Mouse (Mus musculus) heart, adult 2 months (tissue): ENCODE results near the gene Sdhaf3. TPM values are rescaled to one million over a fixed set of nuclear protein-coding genes. Genes with fewer than 3 reads are reported as not detected.

Source experiments
- DNase-seq, 2 experiments: peaks; one replicate each; pipeline ENCODE4 v3.0.0; 2021
- H3K27ac ChIP-seq: fragments of 200-600 bp; 2 replicates; pipeline ENCODE4 v1.8.1; 2022
- H3K27me3 ChIP-seq: fragments of 200-500 bp; 2 replicates; pipeline ENCODE4 v1.6.1; 2012; ENCODE audit warnings: mild to moderate bottlenecking, low read length, inconsistent platforms, mixed read lengths; ENCODE audit not compliant: control insufficient read depth, insufficient read depth
- H3K36me3 ChIP-seq: fragments of 200-500 bp; 2 replicates; pipeline ENCODE4 v1.6.1; 2012; ENCODE audit warnings: low read length, inconsistent platforms; ENCODE audit not compliant: control insufficient read depth, insufficient read depth
- H3K4me1 ChIP-seq: fragments of 200-500 bp; 2 replicates; pipeline ENCODE4 v1.6.1; 2011; ENCODE audit warnings: low read length; ENCODE audit not compliant: control insufficient read depth, insufficient read depth
- H3K4me3 ChIP-seq: fragments of 200-600 bp; 2 replicates; pipeline ENCODE4 v1.8.1; 2022
- H3K79me2 ChIP-seq: fragments of 200-500 bp; replicated peaks from 2 replicates; pipeline ENCODE4 v1.6.1; 2012; ENCODE audit warnings: mild to moderate bottlenecking, inconsistent platforms, low read length, moderate library complexity, mixed read lengths; ENCODE audit not compliant: control insufficient read depth, insufficient read depth
- H3K9ac ChIP-seq: fragments of 200-500 bp; 2 replicates; pipeline ENCODE4 v1.6.1; 2012; ENCODE audit warnings: low read depth, mild to moderate bottlenecking, control low read depth, inconsistent platforms, low read length, mixed read lengths
- CTCF ChIP-seq: fragments of 200-600 bp; IDR thresholded peaks from 2 replicates; pipeline ENCODE4 v1.8.1; 2022; ENCODE audit warnings: antibody characterized with exemption, mild to moderate bottlenecking, moderate library complexity
- EP300 ChIP-seq: fragments of 200-500 bp; IDR thresholded peaks from 2 replicates; pipeline ENCODE4 v1.6.1; 2011; ENCODE audit warnings: low read depth, low read length, control low read depth; ENCODE audit not compliant: insufficient read depth
- POLR2A ChIP-seq: fragments of 200-500 bp; IDR thresholded peaks from 2 replicates; pipeline ENCODE4 v1.6.1; 2011; ENCODE audit warnings: mild to moderate bottlenecking, low read depth, low read length, control low read depth; ENCODE audit not compliant: insufficient read depth
- WGBS: fragments of 180-500 bp; shearing (Covaris S2); methylation state at CpG from one replicate; pipeline ENCODE4 v1.1.7; 2018; 5-methylcytosine and 5-hydroxymethylcytosine counted together
- intact Hi-C: fragments of 180-260 bp; cut with DNase I; formaldehyde crosslinking; loops from one replicate; pipeline ENCODE4 v1.15.1; 2025
- polyA plus RNA-seq: library from polyadenylated mRNA; depleted of rRNA; stranded (reverse); fragments of >200 nt; gene quantifications from 2 replicates; pipeline ENCODE4 v1.2.3, GENCODE M21; 2012; rRNA removed
- total RNA-seq, 2 experiments: library from RNA; stranded (reverse); gene quantifications; 2 replicates each; pipeline ENCODE4 v1.2.3; 2021

The Sdhaf3 gene
- total and polyA plus RNA-seq, 3 experiments, result 1.1 to 4.5 (median 4.3) TPM

DNA sequence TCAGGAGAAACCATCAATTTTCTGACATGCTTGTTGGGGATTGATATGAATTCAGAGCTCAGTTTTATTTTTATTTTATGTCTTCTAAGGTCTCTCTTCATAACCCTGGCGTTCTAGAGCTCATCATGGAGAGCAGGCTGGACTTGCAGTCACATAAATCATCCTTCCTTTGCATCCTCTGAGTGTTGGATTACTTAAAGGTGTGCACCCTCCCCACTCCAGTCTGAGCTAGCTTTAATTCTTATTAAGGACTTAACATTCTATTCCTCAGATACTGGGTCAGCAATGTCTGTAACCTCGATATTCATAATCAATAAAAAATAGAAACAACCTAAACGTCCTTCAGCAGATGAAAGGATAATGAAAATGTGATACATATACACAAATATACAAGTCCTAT, 126.2 kb downstream of the Sdhaf3 start:
- no peaks in the 10 kb centered on the region for H3K4me1 ChIP-seq
- H3K4me3 ChIP-seq, result no peak overlapping the region
- WGBS, result 58% methylated on average over 3 of the region's 3 CpGs
- no peak for DNase-seq
- H3K36me3 ChIP-seq, result no peaks in the 10 kb centered on the region
- no peak overlapping the region for H3K9ac ChIP-seq
- no peaks in the 10 kb centered on the region for H3K79me2 ChIP-seq
- intact Hi-C loops, result no loop called here
- no peaks in the 10 kb centered on the region for H3K27me3 ChIP-seq
- no peak overlapping the region for H3K27ac ChIP-seq
- TF ChIP-seq EP300 (no peak), POLR2A (no peak), CTCF (no peak)

DNA sequence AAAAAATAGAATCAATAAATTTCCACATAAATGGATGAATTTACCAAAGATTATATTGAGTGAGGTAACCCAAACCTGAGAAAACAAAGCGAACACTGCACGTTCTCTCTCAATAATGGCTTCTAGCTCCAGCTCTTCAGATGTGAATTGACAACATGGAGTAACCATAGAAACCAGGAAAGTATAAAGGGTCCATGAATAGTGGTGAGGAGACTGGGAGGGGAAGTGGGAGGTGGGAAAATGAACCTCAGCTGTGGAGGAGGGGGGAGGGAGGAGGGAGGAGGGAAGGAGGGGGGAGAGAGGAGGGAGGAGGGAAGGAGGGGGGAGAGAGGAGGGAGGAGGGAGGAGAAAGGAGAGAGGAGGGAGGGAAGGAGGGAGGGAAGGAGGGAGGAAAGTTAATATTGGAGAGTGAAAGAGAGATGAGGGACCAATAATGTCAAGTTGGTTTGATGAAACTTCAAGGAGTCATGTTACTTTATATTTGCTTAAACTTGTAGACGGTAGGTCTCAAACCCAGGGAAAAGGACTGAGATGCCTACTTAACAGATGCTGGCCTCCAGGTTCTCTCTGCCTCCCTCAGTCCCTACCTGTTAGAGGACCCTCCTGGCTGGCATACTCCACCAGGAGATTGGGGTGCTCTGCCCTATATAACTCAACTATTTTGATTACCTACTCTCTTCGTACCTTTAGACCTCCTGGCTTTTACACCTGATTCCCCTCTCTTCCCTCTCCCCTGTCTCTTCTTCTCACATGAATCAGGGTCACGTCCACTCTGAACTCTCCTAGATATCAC, 126.9 kb downstream of the Sdhaf3 start:
- H3K79me2 ChIP-seq, result no peaks in the 10 kb centered on the region
- H3K4me3 ChIP-seq, result no peak overlapping the region
- H3K4me1 ChIP-seq, result no peaks in the 10 kb centered on the region
- intact Hi-C loops, result no loop called here
- no peak overlapping the region for H3K9ac ChIP-seq
- no peak overlapping the region for H3K27ac ChIP-seq
- H3K36me3 ChIP-seq, result no peaks in the 10 kb centered on the region
- DNase-seq, result no peak
- H3K27me3 ChIP-seq, result no peaks in the 10 kb centered on the region
- TF ChIP-seq CTCF (no peak), EP300 (no peak), POLR2A (no peak)
- WGBS, result 79% methylated on average over 5 of the region's 5 CpGs

DNA sequence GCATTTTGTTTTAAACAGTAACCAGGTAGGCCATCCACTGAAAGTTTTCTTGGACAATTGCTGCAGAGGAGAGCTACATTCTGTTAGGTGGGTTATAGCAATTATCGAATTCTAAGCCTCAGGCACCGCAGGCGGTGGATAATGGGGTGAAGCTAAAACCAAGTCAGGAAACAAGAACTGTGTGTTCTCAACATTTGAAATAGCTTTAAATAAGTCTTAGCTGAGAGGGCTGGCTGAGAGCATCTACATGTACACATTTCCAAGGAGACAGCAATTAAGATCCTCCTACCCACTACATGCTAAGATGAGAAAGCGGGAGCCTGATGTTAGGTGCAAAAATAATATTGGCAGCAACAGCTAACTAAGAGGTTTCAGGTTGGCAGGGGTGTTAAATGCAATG, 127.9 kb downstream of the Sdhaf3 start:
- WGBS, result 90% methylated on average over 4 of the region's 4 CpGs
- H3K27ac ChIP-seq, result no peak overlapping the region
- intact Hi-C loops, result no loop called here
- H3K36me3 ChIP-seq, result no peaks in the 10 kb centered on the region
- TF ChIP-seq POLR2A (no peak), CTCF (no peak), EP300 (no peak)
- no peaks in the 10 kb centered on the region for H3K27me3 ChIP-seq
- H3K4me3 ChIP-seq, result no peak overlapping the region
- H3K4me1 ChIP-seq, result no peaks in the 10 kb centered on the region
- no peak overlapping the region for H3K9ac ChIP-seq
- no peak for DNase-seq
- H3K79me2 ChIP-seq, result no peaks in the 10 kb centered on the region

DNA sequence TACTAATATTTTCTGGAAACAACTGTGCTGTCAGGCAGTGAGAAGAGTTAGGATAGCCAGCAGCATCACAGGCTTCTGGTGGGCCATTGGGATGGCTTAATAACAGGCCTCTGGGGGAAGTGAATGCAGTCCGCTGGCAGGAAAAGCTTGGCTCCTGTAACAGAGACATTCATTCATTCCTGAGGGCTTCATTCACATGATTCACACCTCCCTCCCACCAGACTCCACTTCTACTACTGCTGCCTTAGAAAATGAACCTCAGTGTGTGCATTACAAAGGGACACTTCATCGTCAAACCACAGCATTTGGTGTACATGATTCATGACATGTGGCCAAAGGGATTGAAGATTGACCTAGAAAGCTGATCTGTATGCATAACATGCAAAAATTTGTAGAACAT, 128.6 kb downstream of the Sdhaf3 start:
- no peak overlapping the region for H3K4me3 ChIP-seq
- no peak overlapping the region for H3K9ac ChIP-seq
- no peaks in the 10 kb centered on the region for H3K79me2 ChIP-seq
- WGBS, result 77% methylated on average over 2 of the region's 2 CpGs
- intact Hi-C loops, result no loop called here
- H3K4me1 ChIP-seq, result no peaks in the 10 kb centered on the region
- no peak for DNase-seq
- H3K27me3 ChIP-seq, result no peaks in the 10 kb centered on the region
- H3K27ac ChIP-seq, result no peak overlapping the region
- no peak for TF ChIP-seq POLR2A
- TF ChIP-seq EP300, result no peak
- no peak for TF ChIP-seq CTCF
- H3K36me3 ChIP-seq, result no peaks in the 10 kb centered on the region

DNA sequence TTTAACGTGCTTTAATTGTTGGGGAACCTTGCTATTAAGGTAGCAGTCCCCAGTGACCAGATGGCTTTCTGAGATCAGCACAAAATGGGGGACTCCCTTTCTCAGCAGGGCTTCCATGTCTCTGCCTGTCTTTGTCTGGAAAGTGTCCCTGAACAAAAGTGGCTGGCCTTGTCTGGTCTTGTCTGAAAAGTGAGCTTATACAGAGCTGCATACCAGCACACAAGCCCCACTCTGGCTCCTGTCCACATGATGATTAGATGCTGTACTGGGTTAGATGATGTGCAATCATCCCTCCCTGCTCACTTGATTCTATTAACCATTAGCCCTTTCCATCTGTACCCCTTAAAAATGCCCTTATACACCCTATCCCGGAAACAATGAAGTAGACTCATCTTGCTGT, 129.7 kb downstream of the Sdhaf3 start:
- Histone ChIP-seq H3K9ac (no peak overlapping the region), H3K4me3 (no peak overlapping the region), H3K79me2 (no peaks in the 10 kb centered on the region), H3K36me3 (no peaks in the 10 kb centered on the region), H3K4me1 (no peaks in the 10 kb centered on the region), H3K27me3 (no peaks in the 10 kb centered on the region), H3K27ac (no peak overlapping the region)
- TF ChIP-seq EP300 (no peak), POLR2A (no peak), CTCF (no peak)
- intact Hi-C loops, result no loop called here
- 72% methylated on average over 2 of the region's 2 CpGs for WGBS
- no peak for DNase-seq

DNA sequence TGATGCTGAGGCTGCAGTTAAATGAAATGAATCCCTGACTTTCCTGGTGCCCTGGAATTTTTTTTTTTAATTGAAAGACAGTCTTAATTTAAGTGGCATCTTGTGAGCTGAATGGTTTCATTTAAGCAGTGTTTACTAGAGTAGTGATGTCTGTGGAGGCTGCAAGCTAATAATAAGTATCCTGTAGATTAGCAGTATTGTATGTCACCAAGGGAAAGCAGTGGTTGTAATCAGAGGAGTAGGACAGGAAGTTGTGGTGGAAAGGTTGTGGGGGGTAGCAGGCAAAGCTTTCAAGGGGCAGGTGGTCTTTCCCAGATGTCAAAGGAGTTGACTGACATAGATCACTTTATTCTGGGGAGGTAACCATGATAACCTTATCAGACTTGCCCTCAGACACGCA, 136.3 kb downstream of the Sdhaf3 start:
- H3K79me2 ChIP-seq, result no peaks in the 10 kb centered on the region
- DNase-seq, result no peak
- no peak overlapping the region for H3K9ac ChIP-seq
- intact Hi-C loops, result no loop called here
- TF ChIP-seq CTCF (no peak), EP300 (no peak), POLR2A (no peak)
- H3K4me3 ChIP-seq, result no peak overlapping the region
- no peaks in the 10 kb centered on the region for H3K36me3 ChIP-seq
- H3K4me1 ChIP-seq, result no peaks in the 10 kb centered on the region
- no peak overlapping the region for H3K27ac ChIP-seq
- H3K27me3 ChIP-seq, result no peaks in the 10 kb centered on the region
- WGBS, result 50% methylated on average over 1 of the region's 1 CpGs

Other genes starting within 250 kb of the Sdhaf3 start
- gene Dlx6, start 92.7 kb upstream of the Sdhaf3 start, total RNA-seq, result not detected
- gene Dlx6, start 92.7 kb upstream of the Sdhaf3 start, polyA plus RNA-seq, result not detected in 2 replicates
- gene Dlx5, start 73.9 kb upstream of the Sdhaf3 start, total RNA-seq, result under 1 TPM in 1 of 2 experiments, not detected in 1; 0.34 TPM
- 0.14 TPM in 1 of 2 replicates, not detected in the other for gene Dlx5, start 73.9 kb upstream of the Sdhaf3 start, polyA plus RNA-seq